Mouse (Mus musculus) stomach, postnatal 0 days (tissue): ENCODE measurements at regions not wholly inside any gene's neighbourhood (a gene's known extent, or its start where the extent isn't known, plus 50 kb on each side); places are given as distances from the start of the nearest gene placed in this dataset.
A peak's percentile ranks its signal among the peaks of the same experiment; 100 is the strongest.

ENCODE experiments used
- ATAC-seq: fragments of 200-750 bp; cut with Nextera tagmentation; 2 replicates; pipeline ENCODE4 v1.8.0; 2017; ENCODE audit not compliant: low FRiP score, low TSS enrichment
- DNase-seq: peaks from one replicate; pipeline ENCODE4 v3.0.0-alpha.2; 2016; ENCODE audit warnings: low spot score
- H3K27ac ChIP-seq: fragments of 300-500 bp; sonication (generic); replicated peaks from 2 replicates; pipeline ENCODE4 v1.5.1; 2014; ENCODE audit warnings: mild to moderate bottlenecking, control low read depth
- H3K27me3 ChIP-seq: fragments of 300-500 bp; sonication (generic); 2 replicates; pipeline ENCODE4 v1.6.1; 2014; ENCODE audit warnings: low read length; ENCODE audit not compliant: control insufficient read depth, insufficient read depth
- H3K36me3 ChIP-seq: fragments of 300-500 bp; sonication (generic); 2 replicates; pipeline ENCODE4 v1.6.1; 2014; ENCODE audit warnings: low read length, mixed read lengths; ENCODE audit not compliant: control insufficient read depth, insufficient read depth
- H3K4me1 ChIP-seq: fragments of 300-500 bp; sonication (generic); replicated peaks from 2 replicates; pipeline ENCODE4 v1.6.1; 2014; ENCODE audit warnings: antibody characterized with exemption; ENCODE audit not compliant: control insufficient read depth, insufficient read depth
- H3K4me2 ChIP-seq: fragments of 300-500 bp; sonication (generic); replicated peaks from 2 replicates; pipeline ENCODE4 v1.6.1; 2014; ENCODE audit warnings: low read depth, mild to moderate bottlenecking, control low read depth, moderate library complexity
- H3K4me3 ChIP-seq: fragments of 300-500 bp; sonication (generic); 2 replicates; pipeline ENCODE4 v1.5.1; 2014; ENCODE audit warnings: low read depth, low read length, control low read depth
- H3K9ac ChIP-seq: fragments of 300-500 bp; sonication (generic); 2 replicates; pipeline ENCODE4 v1.6.1; 2014; ENCODE audit warnings: mild to moderate bottlenecking, low read length, control low read depth, mixed read lengths
- H3K9me3 ChIP-seq: fragments of 300-500 bp; sonication (generic); 2 replicates; pipeline ENCODE4 v1.6.1; 2016; ENCODE audit warnings: low read length; ENCODE audit not compliant: control insufficient read depth
- CTCF ChIP-seq: IDR thresholded peaks from 2 replicates; pipeline ENCODE4 v1.5.1; 2016; ENCODE audit warnings: antibody characterized with exemption, low read depth, mild to moderate bottlenecking, moderate library complexity
- EP300 ChIP-seq: optimal IDR thresholded peaks from 2 replicates; pipeline ENCODE3; 2016; ENCODE audit warnings: antibody characterized with exemption
- WGBS: fragments of 180-500 bp; shearing (Covaris S2); extraction: QIAGEN DNeasy Blood & Tissue Kit; methylation state at CpG from one replicate; pipeline ENCODE4 v1.1.7; 2014; 5-methylcytosine and 5-hydroxymethylcytosine counted together

DNA sequence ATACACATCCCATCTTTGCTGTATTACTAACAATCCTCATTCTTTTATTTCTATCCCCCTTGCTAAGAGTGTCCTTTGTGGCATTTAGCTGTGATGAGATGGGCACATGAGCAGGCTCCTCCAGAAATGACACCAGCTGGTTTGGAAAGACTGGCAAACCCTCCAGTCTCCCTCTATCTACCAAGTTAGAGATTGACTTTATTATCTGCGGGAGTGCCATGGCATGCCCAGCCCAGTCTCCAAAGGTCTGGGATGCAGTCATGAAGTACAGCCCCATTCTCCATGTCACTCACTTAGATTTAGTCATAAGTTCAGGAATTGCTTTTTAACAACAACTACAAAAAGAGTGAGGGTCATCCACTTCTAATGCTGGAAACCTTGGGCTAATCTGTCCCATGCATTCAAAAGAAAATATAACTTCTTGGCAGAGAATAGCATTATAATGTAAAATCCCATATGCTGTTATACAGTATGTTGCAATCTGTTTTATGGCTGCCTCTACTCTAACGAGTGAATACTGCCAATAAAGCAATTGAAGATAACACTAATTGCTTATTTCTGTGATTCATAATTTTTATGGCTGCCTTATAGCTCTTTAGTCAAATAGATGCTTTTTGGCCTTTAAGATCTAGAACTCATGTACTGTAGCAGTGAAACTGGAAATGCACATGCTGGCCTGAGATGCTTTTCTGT, 208.6 kb upstream of the Vrk2 start:
- no peaks in the 10 kb centered on the region for H3K36me3 ChIP-seq
- no peak overlapping the region for H3K27ac ChIP-seq
- TF ChIP-seq EP300 (no peak), CTCF (no peak)
- H3K27me3 ChIP-seq: no peaks in the 10 kb centered on the region
- no peak for DNase-seq
- H3K4me3 ChIP-seq: no peak overlapping the region
- WGBS: 81% methylated on average over 2 of the region's 2 CpGs
- H3K4me2 ChIP-seq: no peak overlapping the region
- no peaks in the 10 kb centered on the region for H3K4me1 ChIP-seq
- no peaks in the 10 kb centered on the region for H3K9me3 ChIP-seq
- no peak overlapping the region for H3K9ac ChIP-seq
- ATAC-seq: no peak

DNA sequence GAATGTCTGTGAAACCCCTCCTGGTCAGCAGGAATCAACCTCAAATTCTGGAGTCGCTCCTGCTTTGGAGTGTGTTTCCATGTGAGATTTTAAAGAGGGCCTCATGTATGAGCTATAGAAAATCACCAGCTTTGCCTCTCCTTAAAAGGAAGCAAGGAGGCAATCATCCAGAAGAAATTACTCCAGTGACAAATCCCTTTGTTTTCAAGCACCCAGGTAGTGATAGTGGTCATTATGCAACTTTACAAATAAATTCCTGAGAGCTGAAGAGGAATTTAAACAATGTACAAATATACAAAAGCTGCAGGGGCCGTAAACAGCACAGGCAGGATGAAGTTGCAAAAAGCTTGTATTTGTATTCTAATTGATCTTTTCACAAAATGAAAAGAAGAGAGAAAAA, 206.5 kb upstream of the Vrk2 start:
- ATAC-seq (no peak), DNase-seq (no peak)
- Histone ChIP-seq H3K4me1 (no peaks in the 10 kb centered on the region), H3K9ac (no peak overlapping the region), H3K27ac (no peak overlapping the region), H3K4me3 (no peak overlapping the region), H3K36me3 (no peaks in the 10 kb centered on the region), H3K4me2 (no peak overlapping the region), H3K27me3 (no peaks in the 10 kb centered on the region), H3K9me3 (no peaks in the 10 kb centered on the region)
- whole genome bisulfite sequencing: 71% methylated on average over 2 of the region's 2 CpGs
- TF ChIP-seq EP300: no peak
- TF ChIP-seq CTCF: no peak

- Histone ChIP-seq H3K27me3 (no peaks in the 10 kb centered on the region), H3K9me3 (no peaks in the 10 kb centered on the region), H3K36me3 (no peaks in the 10 kb centered on the region), H3K4me2 (no peak overlapping the region), H3K4me3 (no peak overlapping the region), H3K27ac (no peak overlapping the region), H3K9ac (no peak overlapping the region), H3K4me1 (no peaks in the 10 kb centered on the region)
- no peak for DNase-seq
- TF ChIP-seq EP300 (no peak), CTCF (no peak)
- no peak for ATAC-seq
- 84% methylated on average over 3 of the region's 3 CpGs for WGBS
Observed at GRCm38 (mm10) chr11:26794629-26794966, 200.8 kb upstream of the Vrk2 start.

DNA sequence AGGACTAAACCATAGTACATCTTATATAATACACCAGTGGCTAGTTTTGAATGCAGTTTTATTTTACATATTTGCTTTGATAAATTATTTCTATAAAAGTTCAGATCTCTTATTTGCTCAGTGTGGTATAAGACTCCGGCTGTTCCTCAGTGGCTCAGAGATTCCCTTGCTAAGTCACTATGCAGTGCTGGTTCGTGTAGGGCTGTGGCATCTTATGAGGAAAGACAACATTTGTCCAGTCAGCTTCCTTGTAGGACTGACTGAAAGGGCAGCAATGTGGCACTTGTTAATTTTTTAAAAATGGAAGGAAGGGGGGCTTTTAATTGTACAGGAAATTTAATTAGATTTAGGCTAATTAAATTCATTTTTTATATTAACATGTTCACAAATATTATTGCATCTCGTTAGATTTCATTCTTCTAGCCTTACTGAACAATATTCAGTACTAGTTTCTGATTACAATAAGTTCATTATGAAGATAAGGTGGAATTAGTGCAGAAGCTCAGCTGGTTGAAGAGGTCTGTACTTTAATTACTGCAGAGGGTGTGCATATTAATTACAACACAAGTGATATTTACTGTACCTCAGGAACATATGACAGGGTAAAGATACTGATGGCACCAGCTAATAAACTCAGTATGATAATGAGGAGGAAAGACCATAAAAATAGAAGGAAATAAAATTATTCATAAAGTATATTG, 200.3 kb upstream of the Vrk2 start:
- WGBS: 75% methylated on average over 3 of the region's 3 CpGs

GRCm38 (mm10) chr11:26789281-26789680, 195.5 kb upstream of the Vrk2 start:
- Histone ChIP-seq H3K4me2 (no peak overlapping the region), H3K4me3 (no peak overlapping the region), H3K36me3 (no peaks in the 10 kb centered on the region), H3K9ac (no peak overlapping the region), H3K4me1 (no peaks in the 10 kb centered on the region), H3K27me3 (no peaks in the 10 kb centered on the region), H3K9me3 (no peaks in the 10 kb centered on the region), H3K27ac (no peak overlapping the region)
- ATAC-seq: no peak
- WGBS: 48% methylated on average over 2 of the region's 2 CpGs
- no peak for TF ChIP-seq CTCF
- TF ChIP-seq EP300: no peak
- DNase-seq: no peak

More for the DNA sequence above, 200.3 kb upstream of the Vrk2 start:
- Histone ChIP-seq H3K4me2 (no peak overlapping the region), H3K9ac (no peak overlapping the region), H3K27ac (no peak overlapping the region), H3K9me3 (no peaks in the 10 kb centered on the region), H3K4me1 (no peaks in the 10 kb centered on the region), H3K36me3 (no peaks in the 10 kb centered on the region), H3K27me3 (no peaks in the 10 kb centered on the region), H3K4me3 (no peak overlapping the region)
- no peak for DNase-seq
- ATAC-seq: no peak
- TF ChIP-seq EP300 (no peak), CTCF (no peak)

GRCm38 (mm10) chr11:26785164-26785563, 191.4 kb upstream of the Vrk2 start:
- H3K27ac ChIP-seq: no peak overlapping the region
- no peak for DNase-seq
- H3K27me3 ChIP-seq: no peaks in the 10 kb centered on the region
- no peaks in the 10 kb centered on the region for H3K9me3 ChIP-seq
- H3K4me2 ChIP-seq: no peak overlapping the region
- 17% methylated on average over 1 of the region's 1 CpGs for WGBS
- TF ChIP-seq EP300: no peak
- peak; percentile 76 for TF ChIP-seq CTCF
- no peaks in the 10 kb centered on the region for H3K4me1 ChIP-seq
- ATAC-seq: no peak
- H3K36me3 ChIP-seq: no peaks in the 10 kb centered on the region
- H3K4me3 ChIP-seq: no peak overlapping the region
- no peak overlapping the region for H3K9ac ChIP-seq
